Mouse (Mus musculus) cerebellum, adult 9-10 months (tissue): ENCODE data around the gene Oxa1l.

Source experiments
- DNase-seq: peaks from one replicate; pipeline ENCODE4 v3.0.0; 2022

The Oxa1l gene

GRCm38 (mm10) chr14:54412629-54413170 lies 52.1 kb downstream of the Oxa1l start:
- DNase-seq = no peak

DNA sequence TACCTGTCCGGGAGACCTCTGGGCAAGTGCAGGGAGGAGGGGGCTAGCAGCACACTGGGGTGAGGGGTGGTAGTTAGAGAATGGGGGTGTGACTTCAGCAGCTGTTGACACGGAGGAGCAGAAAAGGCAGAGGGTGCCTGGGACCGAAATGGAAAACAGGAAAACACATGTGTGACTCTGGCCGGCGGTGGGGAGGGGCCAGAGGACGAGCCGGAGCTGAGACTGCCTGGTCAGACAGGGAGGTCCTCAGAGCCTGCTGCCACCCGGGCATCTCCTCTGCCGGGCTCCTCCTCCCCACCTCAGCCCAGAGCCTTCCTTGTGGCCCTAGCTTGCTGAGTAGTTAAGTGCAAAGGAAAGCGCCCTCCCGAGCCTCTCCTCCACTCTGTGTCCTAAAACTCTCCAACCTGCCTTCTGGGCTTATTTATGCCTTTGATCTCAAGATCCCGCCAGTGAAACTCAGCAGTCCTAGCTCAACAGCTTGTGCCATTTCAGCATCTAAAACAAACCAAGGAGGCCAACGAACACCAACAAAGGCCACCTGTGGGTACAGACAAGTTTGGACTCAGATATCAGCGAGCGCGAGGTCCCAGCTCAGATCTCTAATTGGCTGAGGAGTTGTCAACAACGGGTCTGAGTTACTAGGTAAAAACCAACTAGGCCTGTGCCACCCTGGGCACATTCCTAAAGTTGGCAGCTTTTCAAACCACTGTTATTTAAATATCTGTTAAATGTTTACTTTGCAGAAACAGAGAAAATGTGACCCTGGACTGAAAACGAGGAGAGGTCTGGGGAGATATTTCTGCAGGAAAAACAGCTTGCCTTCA lies 53.5 kb downstream of the Oxa1l start:
- no peak for DNase-seq

DNA sequence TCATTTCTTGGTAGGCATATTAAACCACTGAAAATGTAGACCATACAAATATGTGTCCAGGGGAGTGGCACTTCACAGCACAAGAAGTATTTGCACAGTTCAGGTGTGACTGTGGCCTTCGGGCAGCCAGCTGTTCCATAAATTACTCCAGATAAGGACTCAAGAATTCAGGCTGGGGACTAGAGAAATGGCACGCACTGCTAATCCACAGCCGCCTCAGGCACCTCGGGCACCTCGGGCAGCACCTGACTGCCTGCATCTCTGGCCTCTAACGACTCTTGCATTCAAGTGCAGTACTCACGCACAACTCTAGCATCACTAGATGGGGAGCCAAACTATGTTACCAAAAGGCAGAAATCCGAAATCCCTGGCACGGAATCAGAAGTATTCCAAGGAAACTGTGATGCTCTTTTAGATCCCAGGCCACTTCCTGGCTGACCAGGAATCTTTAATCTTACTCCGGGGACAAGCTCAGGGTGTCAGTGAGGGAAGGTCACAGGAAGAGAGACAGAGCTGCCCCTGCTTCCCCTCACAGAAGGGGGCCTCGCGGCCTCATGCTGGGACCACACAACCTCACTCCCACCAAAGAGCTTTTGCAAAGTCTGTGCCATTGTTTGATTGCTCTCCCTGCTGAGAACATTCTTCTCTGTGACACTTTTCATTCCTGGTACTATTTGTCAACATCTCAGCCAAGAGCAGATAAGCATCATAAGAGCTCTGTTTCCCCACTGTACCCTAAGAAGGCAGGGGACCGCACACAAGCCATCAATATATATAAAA lies 54.8 kb downstream of the Oxa1l start:
- DNase-seq = no peak

DNA sequence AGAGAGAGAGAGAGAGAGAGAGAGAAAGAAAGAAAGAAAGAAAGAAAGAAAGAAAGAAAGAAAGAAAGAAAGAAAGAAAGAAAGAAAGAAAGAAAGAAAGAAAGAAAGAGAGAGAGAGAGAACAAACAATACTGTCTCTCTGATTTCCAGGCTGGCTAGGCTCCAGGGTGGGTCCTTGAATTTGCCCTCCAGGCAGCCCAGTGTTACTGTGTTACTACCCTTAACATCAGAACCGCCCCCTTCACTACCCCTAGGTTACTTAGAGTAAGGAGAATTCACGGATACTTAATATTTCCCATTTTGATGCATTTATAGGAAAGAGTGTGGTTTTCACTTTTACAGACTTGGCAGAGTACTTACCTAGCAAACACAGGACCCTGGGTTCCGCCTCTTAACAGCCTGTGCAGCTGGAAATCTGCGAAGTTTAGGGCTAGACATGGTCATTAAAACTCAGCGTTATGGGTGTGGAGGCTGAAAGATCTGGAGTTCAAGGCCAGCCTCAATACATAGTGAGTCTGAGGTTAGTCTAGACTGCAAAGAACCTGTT lies 55.7 kb downstream of the Oxa1l start:
- DNase-seq = no peak

- no peak for DNase-seq
Measured at GRCm38 (mm10) chr14:54416830-54417229, 56.2 kb downstream of the Oxa1l start.

DNA sequence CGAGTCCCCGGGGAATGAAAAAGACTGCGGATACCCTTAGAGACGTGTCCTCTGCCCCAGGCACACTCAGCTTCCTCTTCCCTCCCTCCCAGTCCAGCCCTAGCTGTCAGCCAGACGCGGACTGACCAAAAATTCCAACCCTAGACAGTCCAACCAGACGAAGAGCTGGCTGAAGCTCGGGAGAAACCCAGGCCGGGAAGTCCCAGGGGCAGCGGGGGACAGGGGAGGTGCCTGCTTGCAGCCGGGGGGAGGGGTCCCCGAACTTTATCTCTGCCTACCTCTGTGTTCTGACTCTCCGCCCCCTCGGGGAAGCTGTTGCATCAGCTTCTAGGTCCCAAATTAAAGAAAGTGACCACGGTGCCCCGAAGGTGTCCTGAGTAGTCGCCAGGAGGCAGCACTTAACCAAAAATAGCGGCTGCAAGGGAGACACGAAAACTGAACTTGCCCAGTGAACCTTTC lies 57.0 kb downstream of the Oxa1l start, which contains the start of gene Slc7a7:
TSS of gene Slc7a7 (minus strand) at position 158 of the 459 bp plus-strand sequence.
- DNase-seq = no peak
